Mouse (Mus musculus): ENCODE results near the gene BC051019.

The BC051019 gene

GRCm38 (mm10) chr7:109723697-109724096, at the start of gene BC051019:
TSS of gene BC051019 (minus strand) at chr7:109723850.
- DNase-seq (ENCODE audit: low spot score in 2 of 2), result no peak

- no peak for DNase-seq (ENCODE audit: low spot score in 2 of 2)
Observed at GRCm38 (mm10) chr7:109772251-109772650, 48.6 kb upstream of the BC051019 start.

GRCm38 (mm10) chr7:109768699-109769383, 45.2 kb upstream of the BC051019 start:
- DNase-seq (ENCODE audit: low spot score in 2 of 2), result no peak

GRCm38 (mm10) chr7:109767575-109768350, 44.1 kb upstream of the BC051019 start:
- no peak for DNase-seq (ENCODE audit: low spot score in 2 of 2)

GRCm38 (mm10) chr7:109764009-109764408, 40.4 kb upstream of the BC051019 start:
- DNase-seq (ENCODE audit: low spot score in 2 of 2), result no peak

GRCm38 (mm10) chr7:109756291-109756690, 32.6 kb upstream of the BC051019 start:
- DNase-seq (ENCODE audit: low spot score in 2 of 2), result no peak

GRCm38 (mm10) chr7:109754034-109754433, 30.4 kb upstream of the BC051019 start:
- DNase-seq (ENCODE audit: low spot score in 2 of 2), result no peak

- peak; percentile 88 to 89 for DNase-seq (ENCODE audit: low spot score in 2 of 2)
Observed at GRCm38 (mm10) chr7:109752008-109752925, 28.6 kb upstream of the BC051019 start, which contains the start of gene Tmem9b. TSS of gene Tmem9b (minus strand) at chr7:109752875.

- no peak for DNase-seq (ENCODE audit: low spot score in 2 of 2)
Observed at GRCm38 (mm10) chr7:109751427-109752007, 27.9 kb upstream of the BC051019 start.

- no peak for DNase-seq (ENCODE audit: low spot score in 2 of 2)
Observed at GRCm38 (mm10) chr7:109747747-109748146, 24.1 kb upstream of the BC051019 start.

- no peak for DNase-seq (ENCODE audit: low spot score in 2 of 2)
Observed at GRCm38 (mm10) chr7:109741703-109742102, 18.1 kb upstream of the BC051019 start.

- DNase-seq (ENCODE audit: low spot score in 2 of 2), result no peak
Observed at GRCm38 (mm10) chr7:109741060-109741459, 17.4 kb upstream of the BC051019 start.

- no peak for DNase-seq (ENCODE audit: low spot score in 2 of 2)
Observed at GRCm38 (mm10) chr7:109739822-109740370, 16.2 kb upstream of the BC051019 start.

- no peak for DNase-seq (ENCODE audit: low spot score in 2 of 2)
Observed at GRCm38 (mm10) chr7:109734806-109735205, 11.2 kb upstream of the BC051019 start.

GRCm38 (mm10) chr7:109731626-109732025, 8.0 kb upstream of the BC051019 start, which contains the start of gene Ascl3:
TSS of gene Ascl3 (minus strand) at chr7:109731726.
- no peak for DNase-seq (ENCODE audit: low spot score in 2 of 2)

GRCm38 (mm10) chr7:109723114-109723513, 536 bp downstream of the BC051019 start:
- no peak for DNase-seq (ENCODE audit: low spot score in 2 of 2)

GRCm38 (mm10) chr7:109722618-109723017, 1.0 kb downstream of the BC051019 start:
- DNase-seq (ENCODE audit: low spot score in 2 of 2), result no peak

GRCm38 (mm10) chr7:109719286-109719685, 4.4 kb downstream of the BC051019 start:
- DNase-seq (ENCODE audit: low spot score in 2 of 2), result peak; percentile 61 to 68

GRCm38 (mm10) chr7:109713434-109713982, 10.1 kb downstream of the BC051019 start:
- no peak for DNase-seq (ENCODE audit: low spot score in 2 of 2)

- DNase-seq (ENCODE audit: low spot score in 2 of 2), result no peak
Observed at GRCm38 (mm10) chr7:109712198-109712597, 11.5 kb downstream of the BC051019 start.

GRCm38 (mm10) chr7:109710069-109710468, 13.6 kb downstream of the BC051019 start:
- DNase-seq (ENCODE audit: low spot score in 2 of 2), result no peak
